Mouse (Mus musculus) B cell, adult 62 days (primary cell): ENCODE results near the gene Gm5155. TPM values are rescaled to one million over a fixed set of nuclear protein-coding genes. Genes with fewer than 3 reads are reported as not detected.

ENCODE experiments used
- total RNA-seq: library from RNA; stranded (reverse); gene quantifications from 4 replicates; pipeline ENCODE4 v1.2.4, GENCODE M21; 2023

Gm5155 gene
- total RNA-seq: not detected in 4 replicates

DNA sequence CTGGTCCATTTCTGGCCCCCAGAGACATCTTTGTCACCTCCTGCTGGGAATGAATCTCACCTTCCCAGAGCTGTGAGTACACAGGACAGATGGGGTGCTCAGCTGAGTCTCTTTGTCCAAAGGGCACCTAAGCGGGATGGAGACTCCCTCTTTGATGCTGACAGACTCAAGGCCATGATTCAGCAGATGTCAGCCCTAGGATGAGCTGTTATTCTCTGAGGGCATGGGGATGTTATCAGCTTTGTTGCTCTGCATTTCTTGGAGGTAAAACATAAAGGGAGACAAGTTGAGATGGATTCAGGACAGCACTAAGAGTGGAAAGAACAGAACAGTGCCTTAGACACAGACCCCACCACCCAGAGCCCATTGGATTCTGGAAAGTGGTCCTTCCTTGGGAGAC lies at the start of gene Gm5155:
Gene Gm5155 (plus strand): TSS at position 301 of the 400 bp plus-strand sequence.

Other genes starting within 250 kb of the Gm5155 start
- not detected in 4 replicates for gene Ceacam5, start 158.5 kb upstream of the Gm5155 start, total RNA-seq
- gene Ceacam14, start 59.1 kb upstream of the Gm5155 start, total RNA-seq: not detected in 4 replicates
- gene Ceacam11, start 100.4 kb downstream of the Gm5155 start, total RNA-seq: not detected in 4 replicates
- not detected in 4 replicates for gene Ceacam13, start 138.1 kb downstream of the Gm5155 start, total RNA-seq
- gene Ceacam12, start 194.2 kb downstream of the Gm5155 start, total RNA-seq: not detected in 4 replicates